Mouse (Mus musculus) intestine, embryonic 16.5 days (tissue): Measurements from ENCODE around the gene Plb1. TPM values are rescaled to one million over a fixed set of nuclear protein-coding genes. Genes with fewer than 3 reads are reported as not detected.

Source experiments
- ATAC-seq: fragments of 200-750 bp; cut with Nextera tagmentation; 2 replicates; pipeline ENCODE4 v1.8.0; 2017; ENCODE audit warnings: moderate TSS enrichment, moderate library complexity
- H3K27ac ChIP-seq: fragments of 300-500 bp; sonication (generic); 2 replicates; pipeline ENCODE4 v1.5.1; 2014; ENCODE audit warnings: mild to moderate bottlenecking, low read length
- H3K27me3 ChIP-seq: fragments of 300-500 bp; sonication (generic); replicated peaks from 2 replicates; pipeline ENCODE4 v1.6.1; 2014; ENCODE audit warnings: low read length, control low read depth, mixed read lengths; ENCODE audit not compliant: control insufficient read depth, insufficient read depth
- H3K36me3 ChIP-seq: fragments of 300-500 bp; sonication (generic); 2 replicates; pipeline ENCODE4 v1.6.1; 2014; ENCODE audit warnings: low read length, control low read depth; ENCODE audit not compliant: control insufficient read depth, insufficient read depth
- H3K4me1 ChIP-seq: fragments of 300-500 bp; sonication (generic); 2 replicates; pipeline ENCODE4 v1.6.1; 2014; ENCODE audit warnings: low read length, control low read depth, mixed read lengths; ENCODE audit not compliant: control insufficient read depth, insufficient read depth
- H3K4me2 ChIP-seq: fragments of 300-500 bp; sonication (generic); 2 replicates; pipeline ENCODE4 v1.6.1; 2014; ENCODE audit warnings: low read depth, low read length, control low read depth
- H3K4me3 ChIP-seq: fragments of 300-500 bp; sonication (generic); 2 replicates; pipeline ENCODE4 v1.5.1; 2014; ENCODE audit warnings: mild to moderate bottlenecking, low read length
- H3K9ac ChIP-seq: fragments of 300-500 bp; sonication (generic); 2 replicates; pipeline ENCODE4 v1.6.1; 2014; ENCODE audit warnings: low read depth, low read length
- H3K9me3 ChIP-seq: fragments of 300-500 bp; sonication (generic); 2 replicates; pipeline ENCODE4 v1.6.1; 2016; ENCODE audit warnings: low read length, control low read depth; ENCODE audit not compliant: control insufficient read depth
- WGBS: fragments of 180-500 bp; shearing (Covaris S2); extraction: QIAGEN DNeasy Blood & Tissue Kit; methylation state at CpG from one replicate; pipeline ENCODE4 v1.1.7; 2014; 5-methylcytosine and 5-hydroxymethylcytosine counted together
- polyA plus RNA-seq: library from polyadenylated mRNA; unstranded; fragments of >200 nt; fragmentation: Nextera tagmentation; extraction: Ambion mirVana; gene quantifications from 2 replicates; pipeline ENCODE4 v1.2.1, GENCODE M21; 2015

The Plb1 gene
- polyA plus RNA-seq, 1 experiment from 2014 or later, result 1.3 TPM

- no peak for ATAC-seq
- no peaks in the 10 kb centered on the region for H3K27me3 ChIP-seq
- H3K4me3 ChIP-seq, result no peak overlapping the region
- H3K9me3 ChIP-seq, result no peaks in the 10 kb centered on the region
- H3K4me2 ChIP-seq, result no peak overlapping the region
- no peak overlapping the region for H3K27ac ChIP-seq
- 78% methylated on average over 2 of the region's 2 CpGs for WGBS
- H3K4me1 ChIP-seq, result no peaks in the 10 kb centered on the region
- no peak overlapping the region for H3K9ac ChIP-seq
- no peaks in the 10 kb centered on the region for H3K36me3 ChIP-seq
These were observed 6.8 kb downstream of the Plb1 start for GRCm38 (mm10) chr5:32239337-32239736.

DNA sequence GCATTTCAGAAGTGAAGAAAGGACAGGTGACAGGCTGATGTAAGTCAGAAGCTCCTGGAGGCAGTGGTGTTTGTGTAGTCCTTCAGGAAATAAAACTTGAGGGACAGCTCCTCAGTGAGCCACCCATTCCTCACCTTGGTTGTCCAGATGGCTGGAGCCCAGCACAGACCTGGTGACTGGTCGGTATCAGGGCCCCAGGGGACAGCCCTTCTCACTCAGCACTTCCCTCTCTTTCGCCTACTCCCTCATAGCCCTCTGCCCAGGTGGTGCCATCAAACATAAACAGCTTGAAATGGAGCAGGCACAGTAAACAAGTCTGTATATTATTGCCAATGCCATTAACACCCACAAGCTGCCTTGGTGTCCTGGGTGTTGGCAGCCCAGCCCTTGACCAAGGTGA lies 8.2 kb downstream of the Plb1 start:
- no peaks in the 10 kb centered on the region for H3K27me3 ChIP-seq
- H3K27ac ChIP-seq, result no peak overlapping the region
- ATAC-seq, result no peak
- no peak overlapping the region for H3K9ac ChIP-seq
- no peaks in the 10 kb centered on the region for H3K36me3 ChIP-seq
- H3K4me2 ChIP-seq, result no peak overlapping the region
- H3K9me3 ChIP-seq, result no peaks in the 10 kb centered on the region
- 53% methylated on average over 2 of the region's 2 CpGs for WGBS
- no peaks in the 10 kb centered on the region for H3K4me1 ChIP-seq
- H3K4me3 ChIP-seq, result no peak overlapping the region

- Histone ChIP-seq H3K36me3 (no peaks in the 10 kb centered on the region), H3K27me3 (no peaks in the 10 kb centered on the region), H3K4me3 (no peak overlapping the region), H3K4me2 (no peak overlapping the region), H3K9me3 (no peaks in the 10 kb centered on the region), H3K9ac (no peak overlapping the region), H3K27ac (no peak overlapping the region), H3K4me1 (no peaks in the 10 kb centered on the region)
- no peak for ATAC-seq
- WGBS, result 83% methylated on average over 7 of the region's 7 CpGs
These were observed 10.9 kb downstream of the Plb1 start for GRCm38 (mm10) chr5:32243286-32243885.

DNA sequence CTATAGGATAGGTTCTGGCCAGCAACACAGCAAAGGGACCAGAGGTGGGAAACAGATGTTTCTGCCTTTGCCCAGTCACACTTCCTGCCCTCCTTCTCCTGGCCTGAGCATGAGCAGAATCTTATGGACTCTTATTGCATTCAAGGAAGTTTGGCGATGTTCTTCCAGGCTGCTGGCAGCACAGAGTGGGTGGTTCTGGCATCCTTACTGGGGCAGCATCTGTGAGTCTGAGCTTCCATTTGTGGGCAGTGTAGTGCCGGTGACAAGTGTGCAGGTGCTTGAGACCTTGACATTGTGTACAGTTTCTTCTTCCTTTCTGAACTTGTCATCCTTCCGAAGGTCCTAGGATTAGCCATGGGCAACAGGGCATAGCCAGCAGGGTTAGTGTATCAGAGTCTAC lies 12.9 kb downstream of the Plb1 start:
- no peak for ATAC-seq
- Histone ChIP-seq H3K9ac (no peak overlapping the region), H3K4me2 (no peak overlapping the region), H3K4me1 (no peaks in the 10 kb centered on the region), H3K9me3 (no peaks in the 10 kb centered on the region), H3K36me3 (no peaks in the 10 kb centered on the region), H3K27me3 (no peaks in the 10 kb centered on the region), H3K27ac (no peak overlapping the region), H3K4me3 (no peak overlapping the region)
- 85% methylated on average over 3 of the region's 3 CpGs for WGBS

DNA sequence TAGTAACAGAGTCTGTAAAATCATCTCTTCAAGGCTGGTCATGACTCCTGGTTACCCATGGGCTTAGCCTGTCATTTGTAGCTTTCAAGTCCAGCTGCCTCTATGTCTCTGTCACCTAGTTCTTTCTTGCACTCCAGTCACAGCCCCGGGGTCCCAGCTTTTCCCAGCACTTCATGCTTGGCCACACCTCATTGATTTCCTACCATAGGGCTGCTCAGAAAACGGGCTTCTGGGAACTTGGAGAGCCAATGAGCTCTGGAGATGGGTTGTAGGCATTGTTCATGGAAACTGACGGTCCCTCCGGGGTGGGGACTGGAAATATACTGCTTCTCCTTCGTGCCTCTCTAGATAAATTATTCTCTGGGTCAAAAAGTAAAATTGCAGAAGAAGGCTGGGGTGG lies 28.2 kb downstream of the Plb1 start:
- 64% methylated on average over 5 of the region's 5 CpGs for WGBS
- Histone ChIP-seq H3K27ac (no peak overlapping the region), H3K36me3 (no peaks in the 10 kb centered on the region), H3K4me3 (no peak overlapping the region), H3K4me1 (no peaks in the 10 kb centered on the region), H3K9me3 (no peaks in the 10 kb centered on the region), H3K4me2 (no peak overlapping the region), H3K9ac (no peak overlapping the region), H3K27me3 (no peaks in the 10 kb centered on the region)
- ATAC-seq, result no peak

- Histone ChIP-seq H3K4me2 (no peak overlapping the region), H3K9ac (no peak overlapping the region), H3K36me3 (no peaks in the 10 kb centered on the region), H3K27me3 (no peaks in the 10 kb centered on the region), H3K4me1 (no peaks in the 10 kb centered on the region), H3K27ac (no peak overlapping the region), H3K4me3 (no peak overlapping the region), H3K9me3 (no peaks in the 10 kb centered on the region)
- no peak for ATAC-seq
- WGBS, result 89% methylated on average over 3 of the region's 3 CpGs
These were observed 28.7 kb downstream of the Plb1 start for GRCm38 (mm10) chr5:32261251-32261650.

GRCm38 (mm10) chr5:32262534-32262933 lies 30.0 kb downstream of the Plb1 start:
- 85% methylated on average over 4 of the region's 4 CpGs for WGBS
- H3K4me1 ChIP-seq, result no peaks in the 10 kb centered on the region

GRCm38 (mm10) chr5:32272502-32272901 lies 40.0 kb downstream of the Plb1 start:
- no peaks in the 10 kb centered on the region for H3K9me3 ChIP-seq
- H3K36me3 ChIP-seq, result no peaks in the 10 kb centered on the region
- H3K27me3 ChIP-seq, result no peaks in the 10 kb centered on the region
- WGBS, result 44% methylated on average over 7 of the region's 7 CpGs
- ATAC-seq, result no peak
- no peak overlapping the region for H3K9ac ChIP-seq
- no peak overlapping the region for H3K27ac ChIP-seq
- 0 out of 2 replicates have a peak, but pooled peaks cover 2% of the 10 kb centered on the region for H3K4me1 ChIP-seq
- no peak overlapping the region for H3K4me3 ChIP-seq
- no peak overlapping the region for H3K4me2 ChIP-seq

More at GRCm38 (mm10) chr5:32262534-32262933, 30.0 kb downstream of the Plb1 start:
- Histone ChIP-seq H3K9ac (no peak overlapping the region), H3K4me2 (no peak overlapping the region), H3K4me3 (no peak overlapping the region), H3K36me3 (no peaks in the 10 kb centered on the region), H3K27me3 (no peaks in the 10 kb centered on the region), H3K9me3 (no peaks in the 10 kb centered on the region), H3K27ac (no peak overlapping the region)
- ATAC-seq, result no peak

DNA sequence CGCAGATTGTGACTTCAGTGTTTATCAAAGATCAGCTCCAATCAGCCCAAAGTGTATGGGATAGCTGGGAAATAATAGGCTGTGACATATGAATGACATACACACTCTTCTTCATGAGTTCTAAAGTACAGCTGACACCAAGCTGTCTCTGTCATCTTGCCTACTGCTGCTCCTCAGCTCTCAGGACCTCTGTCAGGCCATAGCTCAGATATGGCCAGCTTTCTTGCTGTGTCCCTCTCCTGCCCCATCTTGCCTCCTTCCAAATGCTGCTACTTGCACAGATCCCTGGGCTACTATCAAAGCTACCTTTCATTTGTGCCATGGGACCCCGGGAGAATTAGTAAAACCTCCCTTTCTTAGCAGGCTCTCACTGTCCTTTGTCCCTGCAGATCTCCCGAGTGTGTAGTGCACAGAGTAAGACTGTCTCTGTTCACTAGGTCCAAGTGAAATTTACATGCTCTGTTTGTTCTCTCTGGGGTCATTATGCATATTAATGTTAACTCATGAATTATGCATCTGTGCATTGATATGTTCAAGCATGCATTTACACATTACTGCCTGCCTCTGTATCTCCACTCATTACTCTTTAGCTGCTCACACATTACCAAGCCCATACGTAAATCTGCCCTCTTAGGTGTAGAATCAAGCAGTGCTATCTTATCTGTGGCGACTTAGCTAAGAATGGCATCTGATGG lies 45.6 kb downstream of the Plb1 start:
- Histone ChIP-seq H3K9ac (no peak overlapping the region), H3K4me2 (no peak overlapping the region), H3K27ac (no peak overlapping the region), H3K9me3 (no peaks in the 10 kb centered on the region), H3K4me3 (no peak overlapping the region), H3K36me3 (no peaks in the 10 kb centered on the region), H3K27me3 (no peaks in the 10 kb centered on the region), H3K4me1 (no peaks in the 10 kb centered on the region)
- ATAC-seq, result no peak
- 59% methylated on average over 5 of the region's 5 CpGs for WGBS

DNA sequence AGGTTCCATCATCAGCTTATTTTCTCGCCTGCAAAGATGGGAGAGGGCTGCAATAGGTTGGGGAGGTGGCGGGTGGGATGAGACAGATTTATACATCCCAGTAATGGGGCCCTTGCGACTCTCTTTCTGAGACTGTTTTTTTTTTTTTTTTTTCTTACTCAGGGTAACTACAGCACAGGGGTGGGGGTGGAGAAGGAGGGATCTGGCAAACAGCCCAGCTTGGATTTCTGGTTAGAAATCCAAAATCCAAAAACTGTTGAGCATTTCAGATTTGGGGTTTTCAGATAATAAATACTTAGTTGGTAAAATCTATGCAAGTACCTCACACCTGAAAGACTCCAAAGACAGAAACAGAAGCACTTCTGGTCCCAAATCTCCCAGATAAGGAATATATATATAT lies 47.6 kb downstream of the Plb1 start:
- H3K36me3 ChIP-seq, result no peaks in the 10 kb centered on the region
- no peak overlapping the region for H3K4me2 ChIP-seq
- H3K27me3 ChIP-seq, result no peaks in the 10 kb centered on the region
- no peak for ATAC-seq
- no peaks in the 10 kb centered on the region for H3K9me3 ChIP-seq
- H3K4me1 ChIP-seq, result no peaks in the 10 kb centered on the region
- no peak overlapping the region for H3K4me3 ChIP-seq
- H3K9ac ChIP-seq, result no peak overlapping the region
- 48% methylated on average over 3 of the region's 3 CpGs for WGBS
- H3K27ac ChIP-seq, result no peak overlapping the region
